Mouse (Mus musculus) thymus, postnatal 0 days (tissue): Measurements from ENCODE around the gene Cep295nl. TPM values are rescaled to one million over a fixed set of nuclear protein-coding genes. Genes with fewer than 3 reads are reported as not detected.
"Not testable (repeated sequence)": the region's sequence is repeated elsewhere in the genome, so short reads cannot be mapped to it uniquely, and the experiment has no call there.

Source experiments
- DNase-seq: peaks from one replicate; pipeline ENCODE4 v3.0.0-alpha.2; 2015; ENCODE audit warnings: low spot score
- polyA plus RNA-seq: library from polyadenylated mRNA; unstranded; fragments of >200 nt; fragmentation: Nextera tagmentation; extraction: Ambion mirVana; gene quantifications from 2 replicates; pipeline ENCODE4 v1.2.1, GENCODE M21; 2015

Gene Cep295nl
- polyA plus RNA-seq = 0.21 and 0.30 TPM in 2 replicates

DNA sequence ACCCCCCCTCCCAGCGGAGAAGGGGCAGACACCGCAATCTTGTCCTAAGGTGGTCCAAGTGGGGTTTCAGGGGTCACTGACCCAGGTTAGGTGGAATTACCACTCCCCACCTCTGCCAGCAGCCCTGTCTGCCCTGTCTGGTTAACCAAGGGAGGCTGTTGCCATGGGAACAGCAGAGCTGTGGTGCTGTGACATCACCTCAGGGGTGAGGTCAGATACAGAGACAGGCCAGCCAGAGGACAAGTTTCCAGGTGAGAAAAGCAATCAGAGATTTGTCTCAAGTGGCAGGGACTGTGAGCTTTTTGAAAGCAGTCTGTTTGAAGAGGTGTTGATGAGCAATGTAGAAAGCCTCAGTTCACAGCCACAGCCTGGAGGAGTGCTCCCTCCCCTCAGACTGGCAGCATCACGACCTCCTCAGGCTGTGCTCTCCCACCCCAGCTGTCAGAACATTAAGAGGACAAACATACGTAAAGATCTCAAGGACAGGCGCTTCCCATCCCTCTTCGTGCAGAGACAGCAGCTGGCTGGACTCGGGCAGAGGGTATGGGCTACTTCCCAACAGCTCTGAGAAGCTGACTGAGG lies at the start of gene Cep295nl:
Cep295nl (minus strand) TSS at position 101 of the 582 bp plus-strand sequence.
- peak; percentile 33 for DNase-seq

GRCm38 (mm10) chr11:118387816-118388215 lies 45.5 kb upstream of the Cep295nl start:
- DNase-seq = not testable (repeated sequence)

- DNase-seq = peak; percentile 66
Observed at GRCm38 (mm10) chr11:118379251-118380009, 37.1 kb upstream of the Cep295nl start.

- no peak for DNase-seq
Observed at GRCm38 (mm10) chr11:118378656-118379055, 36.4 kb upstream of the Cep295nl start.

DNA sequence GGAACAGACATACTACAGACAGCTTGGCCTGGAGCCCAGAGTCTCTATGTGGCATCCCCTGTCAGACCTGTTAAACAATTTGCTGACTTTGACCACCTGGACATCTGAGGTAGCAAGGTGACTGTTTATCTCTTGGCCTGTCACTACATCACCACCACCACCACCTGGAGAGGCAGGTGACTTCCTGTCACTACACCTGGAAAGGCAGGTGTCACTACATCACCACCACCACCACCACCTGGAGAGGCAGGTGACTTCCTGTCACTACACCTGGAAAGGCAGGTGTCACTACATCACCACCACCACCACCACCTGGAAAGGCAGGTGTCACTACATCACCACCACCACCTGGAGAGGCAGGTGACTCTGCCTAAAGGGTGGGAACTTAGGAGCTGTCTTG lies 34.0 kb upstream of the Cep295nl start:
- DNase-seq = not testable (repeated sequence)

DNA sequence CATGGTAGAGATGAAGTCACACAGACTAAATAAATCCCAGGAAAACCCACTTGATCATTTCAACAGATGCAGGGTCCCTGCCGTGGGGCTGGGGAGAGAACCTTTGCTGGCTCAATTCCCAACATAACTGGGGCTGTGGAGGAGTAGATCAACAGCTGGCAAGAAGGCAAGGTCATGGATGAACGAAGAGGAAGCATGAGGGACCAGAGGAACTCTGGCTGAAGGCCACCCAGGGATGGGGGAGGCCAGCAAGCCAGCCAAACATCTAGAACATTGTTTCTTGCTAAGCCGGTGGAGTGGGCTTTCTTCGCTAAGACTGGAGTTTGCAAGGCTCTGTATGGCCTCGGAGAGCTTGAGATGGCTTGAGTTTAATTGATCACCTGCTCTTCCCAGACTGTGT lies 33.6 kb upstream of the Cep295nl start:
- no peak for DNase-seq

DNA sequence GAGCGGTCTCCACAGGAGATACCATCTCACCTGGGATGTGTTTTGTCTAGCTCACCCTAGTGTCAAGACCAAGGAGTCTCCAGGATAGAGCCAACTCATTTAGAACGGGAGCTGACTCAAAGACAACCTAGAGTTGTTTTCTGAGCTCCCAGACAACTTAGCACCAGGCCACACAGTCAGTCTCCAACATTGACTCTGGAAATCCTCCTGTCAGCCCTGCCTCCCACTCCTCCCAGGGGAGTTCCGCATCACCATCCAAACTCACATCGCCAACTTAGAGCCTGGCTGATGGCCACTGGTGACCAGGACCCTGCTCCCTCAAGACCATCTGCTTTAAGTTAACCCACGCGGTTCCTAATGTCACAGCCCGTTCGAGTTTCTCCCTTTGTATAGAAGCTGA lies 33.2 kb upstream of the Cep295nl start:
- no peak for DNase-seq

DNA sequence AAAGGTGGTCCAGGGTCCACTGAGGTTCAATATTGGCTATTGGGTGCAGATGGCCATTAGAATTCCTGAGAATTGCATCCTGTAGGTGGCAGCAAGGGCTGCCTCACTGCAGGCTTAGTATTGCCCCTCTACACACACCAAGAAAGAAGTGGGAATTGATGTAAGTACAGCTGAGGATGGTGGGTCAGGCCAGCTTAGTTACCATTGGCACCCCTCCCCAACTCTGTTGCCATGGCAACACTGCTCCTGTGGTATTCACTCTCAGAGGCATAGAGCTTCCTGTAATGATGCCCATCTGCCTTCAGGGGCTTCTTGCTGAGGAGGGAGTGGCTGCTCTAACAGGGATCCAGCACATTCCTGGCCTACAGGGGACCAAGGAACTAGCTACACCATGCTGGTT lies 32.7 kb upstream of the Cep295nl start:
- no peak for DNase-seq

GRCm38 (mm10) chr11:118374506-118374905 lies 32.2 kb upstream of the Cep295nl start:
- no peak for DNase-seq

- no peak for DNase-seq
Observed at GRCm38 (mm10) chr11:118372641-118373040, 30.3 kb upstream of the Cep295nl start.

GRCm38 (mm10) chr11:118371876-118372275 lies 29.6 kb upstream of the Cep295nl start:
- no peak for DNase-seq

DNA sequence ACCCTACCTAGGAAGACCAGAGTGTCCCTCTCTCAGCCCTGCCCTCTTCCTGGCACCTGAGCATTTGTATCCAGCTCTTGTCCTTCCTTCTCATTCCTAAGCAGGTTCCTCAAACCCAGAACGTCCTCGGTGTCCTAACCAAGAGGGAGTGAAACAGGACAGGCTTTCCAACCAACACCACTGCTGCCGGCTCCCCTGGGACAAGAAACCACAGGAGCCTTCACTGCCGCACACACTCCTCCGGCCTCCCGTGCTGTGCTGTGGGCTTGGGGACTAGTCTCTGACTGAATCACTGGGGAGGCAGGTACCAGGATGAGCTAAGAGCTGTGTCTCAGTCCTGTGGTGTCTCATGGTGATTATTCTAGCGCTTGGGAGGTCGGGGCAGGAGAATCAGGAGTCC lies 27.4 kb upstream of the Cep295nl start:
- no peak for DNase-seq

- no peak for DNase-seq
Observed at GRCm38 (mm10) chr11:118369251-118369650, 27.0 kb upstream of the Cep295nl start.

- peak; percentile 63 for DNase-seq
Observed at GRCm38 (mm10) chr11:118368330-118368729, 26.0 kb upstream of the Cep295nl start.

DNA sequence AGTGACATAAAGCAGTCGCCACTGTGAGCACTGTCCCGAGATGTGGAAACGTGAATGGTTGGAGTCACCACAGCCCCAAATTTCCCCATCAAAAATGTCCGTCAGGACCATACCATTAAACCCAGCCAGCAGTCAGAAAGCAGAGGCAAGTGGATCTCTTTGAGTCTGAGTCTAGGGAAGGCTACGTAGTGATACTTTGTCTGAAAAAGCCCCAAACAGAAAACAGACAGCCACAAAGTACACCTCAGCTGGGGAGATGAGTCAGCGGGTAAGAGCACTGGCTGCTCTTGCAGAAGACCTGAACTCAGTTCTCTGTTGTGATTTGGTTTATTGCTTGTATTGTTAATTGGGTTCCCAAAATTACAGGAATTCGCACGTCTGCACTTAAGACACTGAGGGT lies 24.3 kb upstream of the Cep295nl start:
- DNase-seq = no peak

- DNase-seq = no peak
Observed at GRCm38 (mm10) chr11:118366108-118366507, 23.8 kb upstream of the Cep295nl start.

- no peak for DNase-seq
Observed at GRCm38 (mm10) chr11:118365171-118365570, 22.9 kb upstream of the Cep295nl start.

DNA sequence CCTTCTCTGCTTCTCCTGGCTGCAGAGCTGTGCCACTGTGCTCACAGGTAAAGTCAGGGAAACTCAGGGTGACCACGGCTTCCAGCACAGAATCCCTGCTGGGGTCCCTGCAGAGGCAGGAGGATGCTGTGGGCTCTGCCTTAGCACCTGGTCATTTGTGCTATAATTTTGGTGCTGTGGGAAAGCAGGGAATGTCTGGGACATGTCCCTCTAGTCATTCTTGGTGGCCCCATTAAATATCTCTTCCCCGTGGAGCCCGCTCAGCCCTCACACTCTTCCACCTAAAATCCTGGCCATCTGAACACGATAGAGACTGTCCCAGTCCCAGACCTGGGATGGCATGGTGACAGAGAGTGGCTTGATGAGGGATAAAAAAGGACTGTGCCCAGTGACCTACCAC lies 21.7 kb upstream of the Cep295nl start:
- DNase-seq = no peak

GRCm38 (mm10) chr11:118362971-118363518 lies 20.7 kb upstream of the Cep295nl start:
- no peak for DNase-seq

- no peak for DNase-seq
Observed at GRCm38 (mm10) chr11:118362501-118362900, 20.2 kb upstream of the Cep295nl start.

GRCm38 (mm10) chr11:118360907-118361341 lies 18.6 kb upstream of the Cep295nl start:
- peak; percentile 22 for DNase-seq

GRCm38 (mm10) chr11:118360491-118360890 lies 18.2 kb upstream of the Cep295nl start:
- no peak for DNase-seq

DNA sequence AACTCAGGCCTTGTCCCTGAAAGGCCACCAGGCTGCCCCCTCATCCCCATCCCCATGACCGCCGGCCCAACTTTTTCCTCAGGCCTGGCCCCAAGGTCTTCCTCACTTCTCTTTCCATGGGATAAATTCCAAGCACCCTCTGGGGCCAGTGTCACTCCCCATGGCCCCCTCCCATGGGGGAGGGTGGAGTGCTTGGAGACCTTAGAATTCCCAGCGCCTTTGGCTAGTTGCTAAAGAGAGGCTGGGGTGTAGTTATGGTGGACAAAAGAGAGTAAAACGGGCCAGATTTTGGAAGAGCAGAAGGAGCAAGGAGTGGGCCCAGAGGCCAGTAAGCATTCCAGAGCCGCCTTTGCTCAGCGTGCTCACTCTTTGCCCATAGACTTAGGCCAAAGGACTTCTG lies 13.3 kb upstream of the Cep295nl start, which contains the start of gene Timp2:
Timp2 (minus strand) TSS at position 101 of the 400 bp plus-strand sequence.
- DNase-seq = no peak
